Mouse (Mus musculus): ENCODE results near the gene Hist2h2aa1. TPM values are rescaled to one million over a fixed set of nuclear protein-coding genes. Genes with fewer than 3 reads are reported as not detected.
"Not testable (repeated sequence)": the region's sequence is repeated elsewhere in the genome, so short reads cannot be mapped to it uniquely, and the experiment has no call there.

The Hist2h2aa1 gene
- polyA plus RNA-seq, 1 experiment from 2014 or later, result 14.4 TPM

DNA sequence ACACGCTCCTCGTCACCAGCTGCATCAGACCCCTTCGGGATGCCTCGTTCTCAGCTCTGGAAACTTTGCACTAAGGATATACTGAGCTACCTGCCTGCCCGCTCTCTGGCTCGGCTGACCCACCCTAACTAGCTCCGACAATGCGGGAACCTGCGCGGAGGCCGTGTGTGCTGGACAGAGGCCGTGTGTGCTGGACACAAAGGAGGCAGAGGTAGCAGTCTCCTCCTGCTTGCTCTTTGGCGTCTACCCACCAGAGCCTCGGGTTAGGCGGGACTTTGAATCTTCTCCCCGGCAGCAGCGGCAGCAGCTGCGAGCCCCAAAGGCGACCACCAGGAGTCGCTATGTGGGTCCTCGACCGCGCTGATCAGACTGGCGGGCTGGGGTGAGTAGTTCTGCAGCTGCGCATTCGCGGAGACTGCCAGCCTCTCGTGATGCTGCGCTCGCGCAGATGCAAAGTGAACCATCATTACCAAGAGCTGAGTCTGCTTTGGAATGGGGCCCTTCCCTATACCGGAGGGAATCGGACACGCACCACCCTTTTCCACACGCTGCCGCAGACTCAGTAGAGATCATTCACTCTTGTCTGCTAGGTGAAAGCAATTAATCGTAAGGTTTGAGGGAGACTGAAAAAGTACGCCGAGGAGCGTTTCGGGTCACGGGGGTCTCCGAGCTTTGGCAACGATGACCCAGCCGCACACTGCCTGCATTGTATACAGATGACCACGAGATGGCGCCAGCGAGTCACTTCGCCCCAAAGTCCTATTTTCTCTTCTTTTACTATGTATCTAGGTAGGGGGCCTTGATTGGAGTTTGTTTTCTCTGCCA lies 32.7 kb downstream of the Hist2h2aa1 start:
- H3K36me3 ChIP-seq (replicated peaks), result no peaks in the 10 kb centered on the region
- peaks cover 9% of the 10 kb centered on the region for H3K4me1 ChIP-seq
- no peaks in the 10 kb centered on the region for H3K9me3 ChIP-seq
- H3K4me2 ChIP-seq, result peak overlapping the region; percentile 82
- peak overlapping the region; percentile 62 for H3K9ac ChIP-seq
- H3K27me3 ChIP-seq (replicated peaks), result peaks cover 8% of the 10 kb centered on the region; the same call in 1 of the 2 replicates
- under 1% methylated on average over 49 of the region's 49 CpGs for WGBS
- peak overlapping the region; percentile 92 for H3K27ac ChIP-seq
- ATAC-seq (replicated peaks), result peak; percentile 97
- H3K4me3 ChIP-seq, result peak overlapping the region; percentile 54

DNA sequence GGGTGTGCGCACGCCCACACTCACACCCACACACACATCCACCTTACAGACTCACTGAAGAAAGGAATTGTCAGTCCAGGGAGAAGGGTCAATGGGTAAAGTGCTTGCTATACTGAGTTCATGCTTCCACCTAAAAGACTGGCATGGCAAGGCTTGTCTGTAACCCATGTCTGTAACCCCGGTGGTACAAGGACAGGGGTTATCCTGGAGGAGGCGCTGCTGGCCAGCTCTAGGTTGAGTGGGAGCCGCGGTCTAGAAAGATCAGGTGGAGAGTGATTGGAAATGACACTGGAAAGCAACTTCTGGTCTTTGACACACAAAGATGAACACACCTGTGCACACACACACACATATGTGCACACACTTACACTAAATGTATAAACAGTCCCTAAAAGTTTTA lies 35.4 kb downstream of the Hist2h2aa1 start:
- Histone ChIP-seq H3K27ac (no peak overlapping the region), H3K4me2 (no peak overlapping the region), H3K36me3 (replicated peaks) (no peaks in the 10 kb centered on the region), H3K9me3 (no peaks in the 10 kb centered on the region), H3K4me1 (peaks cover 9% of the 10 kb centered on the region), H3K4me3 (no peak overlapping the region), H3K27me3 (replicated peaks) (peaks cover 20% of the 10 kb centered on the region; the same call in 1 of the 2 replicates), H3K9ac (no peak overlapping the region)
- no peak for ATAC-seq (replicated peaks)
- 56% methylated on average over 6 of the region's 6 CpGs for WGBS

GRCm38 (mm10) chr3:96284457-96284856 lies 39.2 kb downstream of the Hist2h2aa1 start:
- no peak for ATAC-seq (replicated peaks)
- Histone ChIP-seq H3K36me3 (replicated peaks) (no peaks in the 10 kb centered on the region), H3K4me2 (no peak overlapping the region), H3K9ac (no peak overlapping the region), H3K27me3 (replicated peaks) (peaks cover 20% of the 10 kb centered on the region; the same call in 1 of the 2 replicates), H3K4me3 (no peak overlapping the region), H3K27ac (no peak overlapping the region), H3K9me3 (no peaks in the 10 kb centered on the region), H3K4me1 (no peaks in the 10 kb centered on the region)
- 22% methylated on average over 4 of the region's 4 CpGs for WGBS

GRCm38 (mm10) chr3:96287334-96287733 lies 42.0 kb downstream of the Hist2h2aa1 start:
- not testable (repeated sequence) for H3K4me2 ChIP-seq; H3K4me3 ChIP-seq; H3K9ac ChIP-seq; H3K27ac ChIP-seq; ATAC-seq (replicated peaks); H3K36me3 ChIP-seq (replicated peaks); H3K9me3 ChIP-seq; H3K4me1 ChIP-seq
- 92% methylated on average over 11 of the region's 11 CpGs for WGBS
- H3K27me3 ChIP-seq (replicated peaks), result peaks cover 12% of the 10 kb centered on the region; the same call in 1 of the 2 replicates

GRCm38 (mm10) chr3:96289201-96289600 lies 43.9 kb downstream of the Hist2h2aa1 start:
- 75% methylated on average over 3 of the region's 3 CpGs for WGBS
- H3K4me2 ChIP-seq, result no peak overlapping the region
- no peaks in the 10 kb centered on the region for H3K4me1 ChIP-seq
- 0 out of 2 replicates have a peak, but pooled peaks cover 10% of the 10 kb centered on the region for H3K27me3 ChIP-seq (replicated peaks)
- no peaks in the 10 kb centered on the region for H3K9me3 ChIP-seq
- no peak overlapping the region for H3K9ac ChIP-seq
- no peak overlapping the region for H3K4me3 ChIP-seq
- H3K36me3 ChIP-seq (replicated peaks), result no peaks in the 10 kb centered on the region
- ATAC-seq (replicated peaks), result no peak
- no peak overlapping the region for H3K27ac ChIP-seq

DNA sequence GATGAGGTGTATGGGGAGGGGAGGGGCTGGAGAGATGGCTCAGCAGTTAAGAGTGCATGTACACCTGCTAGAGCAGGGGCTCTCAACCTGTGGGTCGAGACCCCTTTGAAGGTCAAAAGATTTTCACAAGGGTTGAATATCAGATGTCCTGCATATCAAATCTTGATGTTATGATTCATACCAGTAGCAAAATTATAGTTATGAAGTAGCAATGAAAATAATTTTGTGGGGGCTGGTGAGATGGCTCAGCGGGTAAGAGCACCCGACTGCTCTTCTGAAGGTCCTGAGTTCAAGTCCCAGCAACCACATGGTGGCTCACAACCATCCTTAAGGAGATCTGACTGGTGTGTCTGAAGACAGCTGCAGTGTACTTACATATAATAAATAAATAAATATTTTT lies 45.4 kb downstream of the Hist2h2aa1 start:
- 98% methylated on average over 3 of the region's 3 CpGs for WGBS
- not testable (repeated sequence) for ATAC-seq (replicated peaks); H3K27ac ChIP-seq; H3K9ac ChIP-seq; H3K4me2 ChIP-seq; H3K27me3 ChIP-seq (replicated peaks); H3K36me3 ChIP-seq (replicated peaks); H3K9me3 ChIP-seq; H3K4me1 ChIP-seq; H3K4me3 ChIP-seq

DNA sequence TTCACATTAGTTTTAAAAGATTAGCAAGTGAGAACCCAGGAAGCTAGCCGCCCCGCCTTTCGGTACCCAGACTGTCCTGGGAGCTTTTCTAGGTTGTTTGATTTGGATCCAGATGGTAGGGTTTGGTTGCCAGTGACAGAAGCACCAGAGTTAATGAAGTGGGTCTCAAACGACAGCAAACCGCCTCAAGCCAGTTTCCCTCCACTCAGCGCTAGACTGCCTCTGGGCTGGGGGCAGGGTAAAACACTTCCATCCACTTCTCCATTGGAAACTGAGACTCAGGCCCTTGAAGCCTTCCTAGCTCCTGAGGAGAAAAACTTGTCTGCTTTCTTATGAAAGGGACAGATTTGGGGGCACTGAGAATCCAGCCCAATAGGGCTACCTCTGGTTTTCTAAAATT lies 47.3 kb downstream of the Hist2h2aa1 start:
- Histone ChIP-seq H3K27me3 (replicated peaks) (0 out of 2 replicates have a peak, but pooled peaks cover 4% of the 10 kb centered on the region), H3K4me2 (no peak overlapping the region), H3K4me3 (no peak overlapping the region), H3K27ac (no peak overlapping the region), H3K9ac (no peak overlapping the region), H3K4me1 (no peaks in the 10 kb centered on the region), H3K9me3 (no peaks in the 10 kb centered on the region), H3K36me3 (replicated peaks) (no peaks in the 10 kb centered on the region)
- no peak for ATAC-seq (replicated peaks)
- WGBS, result 75% methylated on average over 6 of the region's 6 CpGs

- ATAC-seq (replicated peaks), result no peak
- 0 out of 2 replicates have a peak, but pooled peaks cover 4% of the 10 kb centered on the region for H3K27me3 ChIP-seq (replicated peaks)
- no peaks in the 10 kb centered on the region for H3K4me1 ChIP-seq
- H3K9me3 ChIP-seq, result no peaks in the 10 kb centered on the region
- H3K36me3 ChIP-seq (replicated peaks), result no peaks in the 10 kb centered on the region
- no peak overlapping the region for H3K4me3 ChIP-seq
- no peak overlapping the region for H3K27ac ChIP-seq
- WGBS, result 49% methylated on average over 5 of the region's 5 CpGs
- H3K9ac ChIP-seq, result no peak overlapping the region
- no peak overlapping the region for H3K4me2 ChIP-seq
Observed at GRCm38 (mm10) chr3:96293368-96293767, 48.1 kb downstream of the Hist2h2aa1 start.

DNA sequence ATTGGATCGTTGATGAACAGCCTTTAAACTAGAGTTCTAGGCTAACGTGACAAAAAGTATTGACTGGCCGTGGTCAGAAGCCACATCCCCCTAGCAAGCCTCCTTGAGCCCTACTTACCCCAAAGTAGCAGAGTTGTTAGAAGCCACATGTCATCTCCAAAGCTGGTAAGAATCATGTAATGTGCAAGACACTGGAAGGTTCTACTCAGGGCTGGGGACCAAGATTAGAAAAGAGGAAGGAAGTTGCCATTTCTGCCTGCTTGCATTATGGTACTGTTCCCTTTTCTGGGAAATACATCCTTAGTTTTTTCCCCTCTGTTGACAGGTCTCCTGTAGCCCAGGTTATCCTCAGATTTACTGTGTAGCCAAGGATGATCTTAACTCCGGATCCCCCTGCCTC lies 48.5 kb downstream of the Hist2h2aa1 start, which contains the start of gene Fcgr1:
Gene Fcgr1 (minus strand): TSS at position 183 of the 400 bp plus-strand sequence.
- H3K4me3 ChIP-seq, result no peak within 1 kb of the TSS
- H3K9ac ChIP-seq, result no peak within 1 kb of the TSS
- 79% methylated on average over 4 of the region's 4 CpGs for WGBS
- no peak within 1 kb of the TSS for H3K27ac ChIP-seq
- no peaks in the 10 kb centered on the region for H3K9me3 ChIP-seq
- H3K27me3 ChIP-seq (replicated peaks), result 0 out of 2 replicates have a peak, but pooled peaks cover 4% of the 10 kb centered on the region
- H3K4me2 ChIP-seq, result no peak within 1 kb of the TSS
- no peak for ATAC-seq (replicated peaks)
- H3K36me3 ChIP-seq (replicated peaks), result no peaks in the 10 kb centered on the region
- H3K4me1 ChIP-seq, result no peaks in the 10 kb centered on the region

Small RNAs within 50 kb of the gene (microRNA-seq; reads per million reads assigned to microRNA genes)
- gene Gm44492 (not detected), gene Gm47311 (not detected), gene Gm47313 (not detected)

Other genes with a start within 250 kb of the Hist2h2aa1 start
- gene Plekho1, start 249.5 kb upstream of the Hist2h2aa1 start, polyA plus RNA-seq (2015; fragmentation: Nextera tagmentation; extraction: Ambion mirVana), result 59.3 and 63.1 TPM in 2 replicates
- gene Vps45, start 187.0 kb upstream of the Hist2h2aa1 start, polyA plus RNA-seq (2015; fragmentation: Nextera tagmentation; extraction: Ambion mirVana), result 64.4 and 65.6 TPM in 2 replicates
- 7.7 and 8.2 TPM in 2 replicates for gene Otud7b, start 141.0 kb upstream of the Hist2h2aa1 start, polyA plus RNA-seq (2015; fragmentation: Nextera tagmentation; extraction: Ambion mirVana)
- 8.3 and 14.1 TPM in 2 replicates for gene Mtmr11, start 83.5 kb upstream of the Hist2h2aa1 start, polyA plus RNA-seq (2015; fragmentation: Nextera tagmentation; extraction: Ambion mirVana)
- gene Sf3b4, start 73.2 kb upstream of the Hist2h2aa1 start, polyA plus RNA-seq (2015; fragmentation: Nextera tagmentation; extraction: Ambion mirVana), result 138 and 147 TPM in 2 replicates
- 140 and 142 TPM in 2 replicates for gene Sv2a, start 64.3 kb upstream of the Hist2h2aa1 start, polyA plus RNA-seq (2015; fragmentation: Nextera tagmentation; extraction: Ambion mirVana)
- 51.0 and 59.9 TPM in 2 replicates for gene Bola1, start 25.8 kb upstream of the Hist2h2aa1 start, polyA plus RNA-seq (2015; fragmentation: Nextera tagmentation; extraction: Ambion mirVana)
- 0.92 TPM in 1 of 2 replicates, not detected in the other for gene Hist2h2ab, start 25.6 kb upstream of the Hist2h2aa1 start, polyA plus RNA-seq (2015; fragmentation: Nextera tagmentation; extraction: Ambion mirVana)
- 1.8 and 2.2 TPM in 2 replicates for gene Hist2h2ac, start 24.6 kb upstream of the Hist2h2aa1 start, polyA plus RNA-seq (2015; fragmentation: Nextera tagmentation; extraction: Ambion mirVana)
- 5.1 and 5.4 TPM in 2 replicates for gene Hist2h2be, start 24.4 kb upstream of the Hist2h2aa1 start, polyA plus RNA-seq (2015; fragmentation: Nextera tagmentation; extraction: Ambion mirVana)
- gene Hist2h3c2, start 6.4 kb upstream of the Hist2h2aa1 start, polyA plus RNA-seq (2015; fragmentation: Nextera tagmentation; extraction: Ambion mirVana), result 2.3 and 2.4 TPM in 2 replicates
- 44.8 and 51.7 TPM in 2 replicates for gene Hist2h2aa2, start 5.2 kb upstream of the Hist2h2aa1 start, polyA plus RNA-seq (2015; fragmentation: Nextera tagmentation; extraction: Ambion mirVana)
- gene Hist2h3c1, start 1.2 kb downstream of the Hist2h2aa1 start, polyA plus RNA-seq (2015; fragmentation: Nextera tagmentation; extraction: Ambion mirVana), result 0.11 TPM in 1 of 2 replicates, not detected in the other
- gene Hist2h4, start 17.8 kb downstream of the Hist2h2aa1 start, polyA plus RNA-seq (2015; fragmentation: Nextera tagmentation; extraction: Ambion mirVana), result 5.6 and 6.1 TPM in 2 replicates
- 12.8 and 13.1 TPM in 2 replicates for gene Hist2h3b, start 23.2 kb downstream of the Hist2h2aa1 start, polyA plus RNA-seq (2015; fragmentation: Nextera tagmentation; extraction: Ambion mirVana)
- 1.9 and 2.6 TPM in 2 replicates for gene Hist2h2bb, start 24.3 kb downstream of the Hist2h2aa1 start, polyA plus RNA-seq (2015; fragmentation: Nextera tagmentation; extraction: Ambion mirVana)
- gene Fcgr1, start 48.5 kb downstream of the Hist2h2aa1 start, polyA plus RNA-seq (2015; fragmentation: Nextera tagmentation; extraction: Ambion mirVana), result 1.0 and 1.7 TPM in 2 replicates
- gene BC107364, start 206.8 kb downstream of the Hist2h2aa1 start, polyA plus RNA-seq (2015; fragmentation: Nextera tagmentation; extraction: Ambion mirVana), result not detected in 2 replicates